Mouse (Mus musculus): Measurements from ENCODE around the gene Gm45140. TPM values are rescaled to one million over a fixed set of nuclear protein-coding genes. Genes with fewer than 3 reads are reported as not detected.

The Gm45140 gene
- total RNA-seq, 1 experiment = 2.6 TPM

GRCm38 (mm10) chr6:87750184-87750910 lies 85.2 kb downstream of the Gm45140 start:
- no peaks in the 10 kb centered on the region for H3K9me3 ChIP-seq (ENCODE audit: control insufficient read depth, insufficient read depth, low read depth, low read length)
- in situ Hi-C loops (cut with MboI; ENCODE audit: low sequenced_read_pairs in 2 of 2, unreplicated experiment in 2 of 2) = no loop called here
- no peak overlapping the region for H3K9ac ChIP-seq (ENCODE audit: insufficient read depth, low read depth, low read length, poor library complexity, severe bottlenecking)
- H3K27ac ChIP-seq (ENCODE audit: insufficient read depth, low read depth, low read length, poor library complexity, severe bottlenecking) = no peak overlapping the region
- H3K4me1 ChIP-seq (ENCODE audit: control insufficient read depth in 2 of 2, insufficient read depth in 2 of 2, low read length in 2 of 2, poor library complexity in 1 of 2) = no peaks in the 10 kb centered on the region
- no peaks in the 10 kb centered on the region for H3K36me3 ChIP-seq (ENCODE audit: control insufficient read depth, insufficient read depth, low read length, poor library complexity, severe bottlenecking)
- H3K4me3 ChIP-seq (ENCODE audit: insufficient read depth in 1 of 2, low read depth in 1 of 2, low read length in 2 of 2, poor library complexity in 1 of 2, severe bottlenecking in 1 of 2) = no peak overlapping the region
- DNase-seq (ENCODE audit: low read depth, low spot score) = no peak
- no peak for TF ChIP-seq HCFC1 (IDR thresholded peaks at IDR 0.05; ENCODE audit: borderline replicate concordance, insufficient read depth, low read length)
- TF ChIP-seq ZNF384 (IDR thresholded peaks at IDR 0.05; ENCODE audit: low read depth, low read length) = no peak
- TF ChIP-seq MAFK (IDR thresholded peaks at IDR 0.05; ENCODE audit: insufficient read depth, low read depth, low read length) = no peak
- TF ChIP-seq ZC3H11A (IDR thresholded peaks at IDR 0.05; ENCODE audit: borderline replicate concordance, low read depth, low read length) = no peak
- no peak for TF ChIP-seq CHD2 (IDR thresholded peaks at IDR 0.05; ENCODE audit: low read depth, low read length)

DNA sequence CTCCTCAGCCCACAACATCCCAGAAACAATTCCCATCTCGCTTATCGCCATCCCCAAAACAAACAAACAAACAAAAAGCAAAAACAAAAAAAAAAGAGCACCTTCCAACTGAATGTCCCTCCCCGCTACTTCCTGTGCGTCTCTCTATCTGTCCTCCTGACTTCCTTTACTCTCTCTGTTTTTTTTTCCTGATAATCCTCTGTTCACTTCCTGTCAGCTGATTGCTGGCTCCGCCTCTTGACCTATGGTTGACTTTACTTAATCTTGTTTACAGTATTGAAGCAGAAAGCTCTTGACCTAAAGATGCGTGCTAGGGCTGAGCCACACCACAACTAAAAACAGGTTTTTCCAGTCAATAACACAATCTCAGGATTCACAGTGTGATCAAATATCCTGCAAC lies 87.1 kb downstream of the Gm45140 start:
- DNase-seq (ENCODE audit: low read depth, low spot score) = no peak
- Histone ChIP-seq H3K9ac (ENCODE audit: insufficient read depth, low read depth, low read length, poor library complexity, severe bottlenecking) (no peak overlapping the region), H3K9me3 (ENCODE audit: control insufficient read depth, insufficient read depth, low read depth, low read length) (no peaks in the 10 kb centered on the region), H3K36me3 (ENCODE audit: control insufficient read depth, insufficient read depth, low read length, poor library complexity, severe bottlenecking) (no peaks in the 10 kb centered on the region), H3K27ac (ENCODE audit: insufficient read depth, low read depth, low read length, poor library complexity, severe bottlenecking) (no peak overlapping the region), H3K4me3 (ENCODE audit: insufficient read depth in 1 of 2, low read depth in 1 of 2, low read length in 2 of 2, poor library complexity in 1 of 2, severe bottlenecking in 1 of 2) (no peak overlapping the region), H3K4me1 (ENCODE audit: control insufficient read depth in 2 of 2, insufficient read depth in 2 of 2, low read length in 2 of 2, poor library complexity in 1 of 2) (no peaks in the 10 kb centered on the region)
- TF ChIP-seq HCFC1 (IDR thresholded peaks at IDR 0.05; ENCODE audit: borderline replicate concordance, insufficient read depth, low read length) (no peak), ZNF384 (IDR thresholded peaks at IDR 0.05; ENCODE audit: low read depth, low read length) (peak; percentile 72)
- in situ Hi-C loops (cut with MboI; ENCODE audit: low sequenced_read_pairs in 2 of 2, unreplicated experiment in 2 of 2) = no loop called here

GRCm38 (mm10) chr6:87748078-87748477 lies 87.5 kb downstream of the Gm45140 start:
- Histone ChIP-seq H3K4me3 (ENCODE audit: insufficient read depth in 1 of 2, low read depth in 1 of 2, low read length in 2 of 2, poor library complexity in 1 of 2, severe bottlenecking in 1 of 2) (no peak overlapping the region), H3K4me1 (ENCODE audit: control insufficient read depth in 2 of 2, insufficient read depth in 2 of 2, low read length in 2 of 2, poor library complexity in 1 of 2) (no peaks in the 10 kb centered on the region), H3K27ac (ENCODE audit: insufficient read depth, low read depth, low read length, poor library complexity, severe bottlenecking) (no peak overlapping the region), H3K9ac (ENCODE audit: insufficient read depth, low read depth, low read length, poor library complexity, severe bottlenecking) (no peak overlapping the region), H3K9me3 (ENCODE audit: control insufficient read depth, insufficient read depth, low read depth, low read length) (no peaks in the 10 kb centered on the region), H3K36me3 (ENCODE audit: control insufficient read depth, insufficient read depth, low read length, poor library complexity, severe bottlenecking) (no peaks in the 10 kb centered on the region)
- in situ Hi-C loops (cut with MboI; ENCODE audit: low sequenced_read_pairs in 2 of 2, unreplicated experiment in 2 of 2) = no loop called here
- no peak for DNase-seq (ENCODE audit: low read depth, low spot score)
- TF ChIP-seq ZNF384 (IDR thresholded peaks at IDR 0.05; ENCODE audit: low read depth, low read length) (no peak), ZC3H11A (IDR thresholded peaks at IDR 0.05; ENCODE audit: borderline replicate concordance, low read depth, low read length) (no peak)

DNA sequence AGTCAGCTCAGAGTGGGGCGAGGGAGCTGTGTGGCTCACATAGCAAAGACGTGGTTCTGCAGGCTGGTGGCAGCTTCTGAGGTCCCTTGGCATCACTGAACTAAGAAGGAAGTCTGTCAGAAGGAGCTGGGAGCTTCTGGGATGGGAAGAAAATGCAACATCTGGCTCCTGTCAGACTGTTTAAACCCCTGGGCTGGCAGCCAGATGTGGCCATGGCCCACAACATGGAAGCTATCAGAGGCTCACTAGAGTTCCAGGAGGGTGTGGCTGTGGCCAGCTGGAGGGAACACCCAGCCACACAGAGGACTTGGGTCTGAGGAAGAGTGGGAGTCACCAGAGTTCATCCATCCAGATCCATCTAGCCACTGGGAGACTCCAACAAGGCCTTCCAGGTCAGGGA lies 88.7 kb downstream of the Gm45140 start:
- no peak for TF ChIP-seq HCFC1 (IDR thresholded peaks at IDR 0.05; ENCODE audit: borderline replicate concordance, insufficient read depth, low read length)
- TF ChIP-seq ZC3H11A (IDR thresholded peaks at IDR 0.05; ENCODE audit: borderline replicate concordance, low read depth, low read length) = no peak
- TF ChIP-seq CHD2 (IDR thresholded peaks at IDR 0.05; ENCODE audit: low read depth, low read length) = no peak
- TF ChIP-seq MAFK (IDR thresholded peaks at IDR 0.05; ENCODE audit: insufficient read depth, low read depth, low read length) = no peak
- TF ChIP-seq ZNF384 (IDR thresholded peaks at IDR 0.05; ENCODE audit: low read depth, low read length) = no peak
- DNase-seq (ENCODE audit: low read depth, low spot score) = no peak
- no peaks in the 10 kb centered on the region for H3K4me1 ChIP-seq (ENCODE audit: control insufficient read depth in 2 of 2, insufficient read depth in 2 of 2, low read length in 2 of 2, poor library complexity in 1 of 2)
- H3K9me3 ChIP-seq (ENCODE audit: control insufficient read depth, insufficient read depth, low read depth, low read length) = no peaks in the 10 kb centered on the region
- no peak overlapping the region for H3K4me3 ChIP-seq (ENCODE audit: insufficient read depth in 1 of 2, low read depth in 1 of 2, low read length in 2 of 2, poor library complexity in 1 of 2, severe bottlenecking in 1 of 2)
- no peak overlapping the region for H3K9ac ChIP-seq (ENCODE audit: insufficient read depth, low read depth, low read length, poor library complexity, severe bottlenecking)
- H3K36me3 ChIP-seq (ENCODE audit: control insufficient read depth, insufficient read depth, low read length, poor library complexity, severe bottlenecking) = no peaks in the 10 kb centered on the region
- no peak overlapping the region for H3K27ac ChIP-seq (ENCODE audit: insufficient read depth, low read depth, low read length, poor library complexity, severe bottlenecking)
- in situ Hi-C loops (cut with MboI; ENCODE audit: low sequenced_read_pairs in 2 of 2, unreplicated experiment in 2 of 2) = no loop called here

DNA sequence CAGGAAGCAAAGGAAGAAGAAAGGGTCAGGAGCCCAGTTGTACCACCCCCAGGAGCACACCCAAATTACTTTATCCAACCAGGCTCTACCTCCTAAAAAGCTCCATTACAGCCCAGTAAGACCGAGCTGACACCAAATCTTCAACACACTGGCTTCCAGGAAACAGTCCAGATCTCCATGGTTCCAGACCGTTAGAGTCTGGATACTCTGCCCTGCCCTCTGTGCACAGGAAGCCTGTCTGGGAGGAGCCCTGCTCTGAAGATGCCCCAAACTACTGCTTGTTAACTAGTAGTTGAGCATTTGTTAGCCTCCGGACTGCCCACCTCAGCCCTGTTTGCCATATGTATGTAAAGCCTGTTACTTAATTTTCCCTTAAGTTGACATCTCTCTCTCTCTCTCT lies 89.5 kb downstream of the Gm45140 start:
- Histone ChIP-seq H3K9ac (ENCODE audit: insufficient read depth, low read depth, low read length, poor library complexity, severe bottlenecking) (no peak overlapping the region), H3K36me3 (ENCODE audit: control insufficient read depth, insufficient read depth, low read length, poor library complexity, severe bottlenecking) (no peaks in the 10 kb centered on the region), H3K9me3 (ENCODE audit: control insufficient read depth, insufficient read depth, low read depth, low read length) (no peaks in the 10 kb centered on the region), H3K27ac (ENCODE audit: insufficient read depth, low read depth, low read length, poor library complexity, severe bottlenecking) (no peak overlapping the region), H3K4me1 (ENCODE audit: control insufficient read depth in 2 of 2, insufficient read depth in 2 of 2, low read length in 2 of 2, poor library complexity in 1 of 2) (no peaks in the 10 kb centered on the region), H3K4me3 (ENCODE audit: insufficient read depth in 1 of 2, low read depth in 1 of 2, low read length in 2 of 2, poor library complexity in 1 of 2, severe bottlenecking in 1 of 2) (no peak overlapping the region)
- in situ Hi-C loops (cut with MboI; ENCODE audit: low sequenced_read_pairs in 2 of 2, unreplicated experiment in 2 of 2) = no loop called here
- TF ChIP-seq ZNF384 (IDR thresholded peaks at IDR 0.05; ENCODE audit: low read depth, low read length) (no peak), ZC3H11A (IDR thresholded peaks at IDR 0.05; ENCODE audit: borderline replicate concordance, low read depth, low read length) (no peak), CHD2 (IDR thresholded peaks at IDR 0.05; ENCODE audit: low read depth, low read length) (no peak), HCFC1 (IDR thresholded peaks at IDR 0.05; ENCODE audit: borderline replicate concordance, insufficient read depth, low read length) (no peak), MAFK (IDR thresholded peaks at IDR 0.05; ENCODE audit: insufficient read depth, low read depth, low read length) (no peak)
- DNase-seq (ENCODE audit: low read depth, low spot score) = no peak
